Mouse (Mus musculus): ENCODE results near the gene F2rl2. TPM values are rescaled to one million over a fixed set of nuclear protein-coding genes. Genes with fewer than 3 reads are reported as not detected.

F2rl2 gene
- total RNA-seq, 2 experiments from 2014 or later = 0.27 to 0.47 TPM

DNA sequence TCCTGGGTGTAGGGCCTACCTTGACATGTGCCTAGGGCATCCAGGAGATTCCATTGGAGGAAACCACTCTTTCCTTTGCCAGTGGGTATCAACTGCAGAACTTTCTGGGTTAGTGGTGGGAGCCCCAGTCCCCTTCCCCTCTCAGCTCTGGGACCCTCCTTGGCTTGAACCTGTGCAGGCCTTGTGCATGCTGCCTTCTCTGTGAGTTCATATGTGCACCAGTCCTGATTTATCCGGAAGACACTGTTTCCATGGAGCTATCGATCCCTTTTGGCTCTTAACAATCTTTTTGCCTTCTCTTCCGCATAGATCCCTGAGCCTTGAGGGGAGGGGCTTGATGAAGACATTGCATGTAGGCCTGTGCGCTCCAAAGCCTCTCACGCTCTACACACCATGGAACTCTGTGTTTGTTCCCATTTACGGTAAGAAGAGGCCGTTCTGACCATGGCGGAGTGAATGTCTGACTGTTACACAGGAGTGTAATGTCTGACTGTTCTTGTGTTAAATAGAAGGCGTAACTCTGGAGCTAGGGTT lies 466 bp upstream of the F2rl2 start:
- DNase-seq (ENCODE audit: extremely low spot score in 1 of 2, low spot score in 1 of 2) = no peak

GRCm38 (mm10) chr13:95697874-95698273 lies 1.2 kb downstream of the F2rl2 start:
- DNase-seq (ENCODE audit: extremely low spot score in 1 of 2, low spot score in 1 of 2) = no peak

GRCm38 (mm10) chr13:95703376-95703775 lies 6.7 kb downstream of the F2rl2 start:
- no peak for DNase-seq (ENCODE audit: extremely low spot score in 1 of 2, low spot score in 1 of 2)

DNA sequence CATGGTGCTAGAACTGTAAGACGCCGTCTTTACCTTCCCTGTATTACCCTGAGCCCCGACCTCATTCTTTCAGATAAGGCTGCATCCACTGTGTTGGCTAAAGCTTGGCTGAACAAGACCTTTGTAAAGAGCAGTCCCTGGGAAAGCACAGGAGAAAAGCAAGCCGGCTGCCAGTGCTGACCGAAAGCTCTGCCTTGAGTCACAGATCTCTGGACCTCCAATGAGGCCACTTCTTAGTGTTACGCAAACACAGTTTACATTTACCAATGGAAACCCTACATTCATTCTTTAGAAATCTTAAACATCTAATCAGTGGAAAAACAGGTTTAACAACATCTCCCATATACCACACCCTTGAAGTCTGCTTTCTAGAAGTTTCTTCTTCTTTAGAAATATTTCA lies 8.9 kb downstream of the F2rl2 start:
- no peak for DNase-seq (ENCODE audit: extremely low spot score in 1 of 2, low spot score in 1 of 2)

DNA sequence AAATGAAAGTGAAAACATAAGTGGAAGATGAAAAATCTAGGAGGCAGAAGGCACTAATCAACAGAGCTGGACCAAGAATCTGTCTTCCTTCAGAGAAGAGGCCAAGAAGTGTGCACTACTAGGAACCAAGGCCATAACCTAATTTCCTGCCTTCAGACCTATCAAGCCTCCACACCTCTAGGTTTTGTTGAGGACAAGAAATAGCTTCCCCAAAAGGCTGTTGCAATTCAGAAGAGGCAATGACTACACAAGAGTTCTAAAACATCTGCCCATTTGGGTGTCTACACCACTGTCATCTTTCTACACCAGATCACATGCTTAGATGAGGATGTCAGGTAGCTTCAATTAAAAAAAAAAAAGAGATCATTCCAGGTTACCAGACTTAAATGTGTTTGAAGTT lies 15.4 kb downstream of the F2rl2 start:
- DNase-seq (ENCODE audit: extremely low spot score in 1 of 2, low spot score in 1 of 2) = no peak

GRCm38 (mm10) chr13:95712570-95713268 lies 16.1 kb downstream of the F2rl2 start:
- DNase-seq (ENCODE audit: extremely low spot score in 1 of 2, low spot score in 1 of 2) = no peak

GRCm38 (mm10) chr13:95714271-95714975 lies 17.8 kb downstream of the F2rl2 start:
- DNase-seq (ENCODE audit: extremely low spot score in 1 of 2, low spot score in 1 of 2) = no peak

DNA sequence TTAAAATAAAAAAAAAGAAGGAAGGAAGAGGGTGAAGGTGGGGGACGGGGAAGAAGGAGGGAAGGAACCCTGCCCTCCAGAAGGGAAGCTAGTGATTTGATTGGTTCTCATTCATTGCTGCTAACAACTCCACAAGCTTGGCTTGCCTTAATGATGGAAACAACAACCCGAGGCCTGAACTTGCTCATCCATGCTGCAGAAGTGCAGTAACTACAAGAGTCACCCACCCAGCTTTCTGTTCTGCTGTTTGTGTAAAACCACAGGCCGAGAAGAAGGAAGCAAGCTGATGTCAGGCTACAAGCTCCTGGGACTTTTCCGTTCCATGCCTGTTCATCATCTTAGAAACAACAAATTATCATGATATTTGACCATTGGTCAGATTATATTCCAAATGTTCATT lies 18.7 kb downstream of the F2rl2 start:
- DNase-seq (ENCODE audit: extremely low spot score in 1 of 2, low spot score in 1 of 2) = no peak

DNA sequence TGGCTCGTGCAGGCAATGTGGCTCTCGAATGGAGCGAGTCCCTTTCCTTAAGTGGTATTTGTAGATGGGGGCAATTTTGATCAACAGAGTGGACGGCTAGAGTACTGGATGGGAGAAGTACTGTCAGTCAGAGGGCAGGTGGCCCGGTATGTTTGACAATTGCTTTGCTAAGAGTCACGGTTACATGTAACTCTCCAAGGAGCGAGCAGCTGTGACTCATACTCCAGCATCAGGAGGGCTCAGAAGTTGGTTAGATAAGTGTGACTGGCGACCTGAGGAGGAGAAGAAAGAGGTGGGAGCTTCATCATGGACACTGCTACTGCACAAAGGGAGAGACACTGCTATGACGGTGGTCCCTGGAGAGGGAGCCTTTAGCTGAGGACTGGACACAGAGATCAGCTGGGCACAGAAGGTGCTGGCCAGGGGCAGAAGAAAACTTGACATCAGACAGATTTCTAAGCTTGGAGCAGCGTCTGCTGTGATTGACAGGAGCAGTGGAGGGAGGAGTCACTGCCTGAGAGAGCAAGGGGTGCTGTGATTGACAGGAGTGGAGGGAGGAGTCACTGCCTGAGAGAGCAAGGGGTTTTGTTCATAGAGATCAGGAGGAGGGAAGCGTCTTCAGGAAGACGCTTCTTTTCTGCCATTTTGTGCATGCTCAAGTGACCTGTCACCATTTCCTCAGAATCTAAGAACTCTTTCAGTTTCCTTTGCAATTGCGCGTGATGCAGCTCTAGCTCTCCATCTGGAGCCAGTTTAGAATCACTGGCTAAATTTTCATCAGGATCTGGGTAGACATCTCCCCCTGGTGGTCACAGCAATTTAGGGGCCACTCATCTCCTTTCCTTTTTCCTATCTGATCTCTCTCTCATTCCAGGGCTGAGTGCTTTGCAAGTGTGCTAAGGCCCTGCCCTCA lies 22.9 kb downstream of the F2rl2 start:
- DNase-seq (ENCODE audit: extremely low spot score in 1 of 2, low spot score in 1 of 2) = peak; percentile 46 to 73

DNA sequence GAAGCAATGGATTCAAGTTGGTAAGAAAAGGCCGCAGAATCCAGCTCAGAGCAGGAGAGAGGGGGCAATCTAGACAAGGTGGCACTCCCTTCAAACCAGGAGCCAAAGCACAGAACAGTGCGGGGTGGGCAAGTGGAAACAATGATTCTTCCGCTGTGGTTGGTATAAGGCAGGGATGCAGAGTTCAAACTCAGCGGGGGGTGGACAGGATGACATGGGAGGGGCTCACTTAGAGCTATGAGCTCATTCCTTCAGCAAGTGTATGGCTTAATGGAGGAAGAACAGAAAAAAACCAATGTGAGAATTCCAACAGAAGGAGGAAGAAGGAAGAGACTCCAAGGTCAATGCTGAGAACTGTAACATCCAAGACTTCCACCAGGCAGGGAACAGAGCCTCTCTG lies 33.8 kb downstream of the F2rl2 start:
- no peak for DNase-seq (ENCODE audit: extremely low spot score in 1 of 2, low spot score in 1 of 2)

DNA sequence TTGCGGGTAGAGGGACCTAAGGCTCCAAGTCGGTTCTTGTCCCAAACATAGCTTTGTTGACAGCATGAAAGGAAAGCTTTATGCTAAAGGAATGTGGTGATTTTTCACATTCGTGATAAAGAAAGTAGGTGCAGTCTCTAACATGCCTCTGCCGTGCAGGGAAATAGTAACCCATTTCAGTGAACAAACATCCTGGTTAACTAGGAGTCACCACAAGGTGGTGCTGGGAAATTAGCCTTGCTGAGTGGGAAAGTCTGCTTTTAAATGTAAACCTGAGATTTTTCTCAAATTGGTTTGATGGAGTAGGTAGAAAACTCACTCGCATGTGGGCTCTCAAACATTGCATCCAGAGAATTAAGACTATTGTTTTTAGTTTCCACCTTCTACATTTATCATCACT lies 43.0 kb downstream of the F2rl2 start:
- DNase-seq (ENCODE audit: extremely low spot score in 1 of 2, low spot score in 1 of 2) = peak in 1 of 2 experiments; percentile 24

GRCm38 (mm10) chr13:95741813-95742689 lies 45.4 kb downstream of the F2rl2 start:
- DNase-seq (ENCODE audit: extremely low spot score in 1 of 2, low spot score in 1 of 2) = no peak

- no peak for DNase-seq (ENCODE audit: extremely low spot score in 1 of 2, low spot score in 1 of 2)
Measured at GRCm38 (mm10) chr13:95742881-95743466, 46.3 kb downstream of the F2rl2 start.

GRCm38 (mm10) chr13:95745451-95745850 lies 48.8 kb downstream of the F2rl2 start:
- DNase-seq (ENCODE audit: extremely low spot score in 1 of 2, low spot score in 1 of 2) = no peak

DNA sequence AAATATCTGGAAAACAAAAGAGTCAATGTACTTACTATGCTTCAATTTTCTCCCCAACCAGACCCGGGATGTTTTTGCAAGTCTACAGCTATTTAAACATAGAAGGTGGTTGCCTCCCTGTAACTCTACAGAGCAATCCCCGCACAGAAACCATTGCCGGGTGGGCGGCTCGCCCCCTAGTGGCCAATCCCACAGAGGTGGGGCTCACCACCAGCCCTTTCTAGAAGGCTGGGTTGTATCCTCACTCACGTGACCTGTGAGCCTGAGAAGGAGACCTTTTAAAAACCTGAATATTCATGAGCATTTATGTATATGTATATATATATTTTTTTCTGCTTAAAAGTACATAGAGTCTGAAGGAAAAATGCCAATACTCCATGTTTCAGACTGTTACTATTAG lies 49.9 kb downstream of the F2rl2 start:
- DNase-seq (ENCODE audit: extremely low spot score in 1 of 2, low spot score in 1 of 2) = peak; percentile 40 to 59

DNA sequence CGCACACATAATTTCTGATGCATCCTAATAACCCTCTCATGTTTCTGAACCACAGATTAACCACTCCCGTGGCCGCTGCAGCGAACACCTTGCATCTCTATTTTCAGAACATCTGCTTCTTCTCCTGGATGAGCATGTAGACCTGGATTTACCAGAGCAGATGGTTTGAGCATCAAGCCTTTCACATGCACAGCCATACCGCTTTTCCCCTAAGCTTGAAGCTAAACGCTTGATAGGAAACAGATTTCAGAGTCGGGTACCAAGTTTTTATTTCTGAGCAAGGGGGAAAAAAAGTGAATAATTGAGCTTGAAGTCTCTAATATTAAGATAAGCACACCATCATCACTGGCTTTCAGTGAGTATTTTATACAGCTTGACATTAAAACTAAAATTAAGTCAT lies 50.4 kb downstream of the F2rl2 start:
- no peak for DNase-seq (ENCODE audit: extremely low spot score in 1 of 2, low spot score in 1 of 2)

GRCm38 (mm10) chr13:95747541-95747940 lies 50.9 kb downstream of the F2rl2 start:
- no peak for DNase-seq (ENCODE audit: extremely low spot score in 1 of 2, low spot score in 1 of 2)
